25 mouse cellular contexts compared by ENCODE assay signal in the genomic region with DNA sequence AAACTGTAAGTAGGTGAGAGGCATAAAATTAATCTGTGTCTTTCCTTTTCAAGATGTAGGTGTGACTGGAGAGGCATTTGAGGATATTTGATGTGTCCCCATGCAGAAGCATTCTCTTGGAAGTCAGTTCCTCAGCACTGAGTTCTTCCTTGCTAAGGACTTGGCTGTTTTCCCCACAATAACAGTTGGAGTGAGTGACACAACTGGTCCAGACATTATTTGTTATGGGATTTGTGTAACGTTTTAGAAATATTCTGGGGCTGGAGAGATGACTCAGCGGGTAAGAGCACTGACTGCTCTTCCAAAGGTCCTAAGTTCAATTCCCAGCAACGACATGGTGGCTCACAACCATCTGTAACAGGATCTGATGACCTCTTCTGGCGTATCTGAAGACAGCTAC.
DNase-seq lines count a peak whose midpoint lies in the region; ATAC-seq and TF ChIP-seq lines count a peak whose summit lies in the region.
"Had no signal": no experiment of that assay in that cellular context is flagged by ENCODE, and none has a peak within 500 bp of the region (broad histone marks: within the 10 kb centered on the region; RNA-seq: fewer than 3 reads in every experiment).

No protein-coding gene starts in this region.

- H3K27ac ChIP-seq in hindbrain, embryonic 16.5 days (ENCODE audit: low read depth, low read length), result no peak overlapping the region
- no peak overlapping the region for H3K27ac ChIP-seq in kidney, embryonic 14.5 days (ENCODE audit: low read depth, low read length)
- H3K27ac ChIP-seq: embryonic facial prominence, embryonic 10.5 days; embryonic facial prominence, embryonic 12.5 days; forebrain, embryonic 13.5 days; forebrain, embryonic 15.5 days had no signal

- ATAC-seq in hindbrain, embryonic 16.5 days, result no peak
- ATAC-seq in kidney, embryonic 14.5 days (ENCODE audit: low FRiP score, low TSS enrichment), result no peak
- ATAC-seq: activated CD4-positive, CD25-positive, alpha-beta regulatory T cell, adult 4 months; CD4-positive, CD25-positive, alpha-beta regulatory T cell, adult 4 months; forebrain, embryonic 15.5 days; forebrain, postnatal 0 days; Patski had no signal

- H3K79me2 ChIP-seq in myocyte (ENCODE audit: control insufficient read depth, insufficient read depth), result no peaks in the 10 kb centered on the region

- DNase-seq in 3134 (ENCODE audit: extremely low read depth, insufficient read length, low spot score), result peak; percentile 9
- peak; percentile 72 for DNase-seq in 3T3-L1 (ENCODE audit: low read depth, low spot score)
- DNase-seq in adipocyte (ENCODE audit: low spot score), result peak; percentile 69
- no peak for DNase-seq in urinary bladder, postnatal 36 days (ENCODE audit: low spot score in 2 of 2)
- DNase-seq in ovary, postnatal 36 days (ENCODE audit: low spot score), result no peak
- DNase-seq: adrenal gland, adult 2 months; adrenal gland, postnatal 10 days; adrenal gland, postnatal 25 days; cerebellum, adult 11-12 months; cerebellum, adult 2 months; cerebellum, adult 9-10 months; cerebellum, postnatal 25 days; forebrain, postnatal 0 days had no signal

- H3K9ac ChIP-seq in hindbrain, embryonic 16.5 days (ENCODE audit: low read depth, low read length), result no peak overlapping the region
- no peak overlapping the region for H3K9ac ChIP-seq in kidney, embryonic 14.5 days (ENCODE audit: low read depth, low read length)
- H3K9ac ChIP-seq: embryonic facial prominence, embryonic 12.5 days; forebrain, embryonic 13.5 days; forebrain, embryonic 15.5 days; forebrain, postnatal 0 days had no signal

- no peaks in the 10 kb centered on the region for H3K4me1 ChIP-seq in hindbrain, embryonic 16.5 days (ENCODE audit: control insufficient read depth, insufficient read depth, low read depth, low read length)
- H3K4me1 ChIP-seq in kidney, embryonic 14.5 days (ENCODE audit: control insufficient read depth, insufficient read depth, low read length), result no peaks in the 10 kb centered on the region
- H3K4me1 ChIP-seq: embryonic facial prominence, embryonic 10.5 days; embryonic facial prominence, embryonic 12.5 days; forebrain, embryonic 15.5 days had no signal

- H3ac ChIP-seq in myocyte (ENCODE audit: control insufficient read depth, insufficient read length), result no peak overlapping the region

- no peaks in the 10 kb centered on the region for H3K36me3 ChIP-seq in myocyte (ENCODE audit: control insufficient read depth, insufficient read depth)
- H3K36me3 ChIP-seq in hindbrain, embryonic 16.5 days (ENCODE audit: control insufficient read depth, insufficient read depth, low read length), result no peaks in the 10 kb centered on the region
- H3K36me3 ChIP-seq in kidney, embryonic 14.5 days (ENCODE audit: control insufficient read depth, insufficient read depth, low read length), result no peaks in the 10 kb centered on the region
- H3K36me3 ChIP-seq: embryonic facial prominence, embryonic 10.5 days; embryonic facial prominence, embryonic 12.5 days; forebrain, embryonic 15.5 days; G1E had no signal

- no peaks in the 10 kb centered on the region for H3K27me3 ChIP-seq in myocyte (ENCODE audit: control insufficient read depth, insufficient read depth, insufficient read length)
- no peaks in the 10 kb centered on the region for H3K27me3 ChIP-seq in hindbrain, embryonic 16.5 days (replicated peaks; ENCODE audit: control insufficient read depth, insufficient read depth, low read length)
- H3K27me3 ChIP-seq in kidney, embryonic 14.5 days (ENCODE audit: control insufficient read depth, insufficient read depth, low read length), result no peaks in the 10 kb centered on the region
- H3K27me3 ChIP-seq: CH12.LX; embryonic facial prominence, embryonic 12.5 days; forebrain, embryonic 13.5 days; forebrain, embryonic 15.5 days; Patski had no signal

- TF ChIP-seq POLR2A in myocyte (IDR thresholded peaks at IDR 0.05; ENCODE audit: insufficient read length, low read depth), result no peak

- 78% methylated on average over 4 of the region's 4 CpGs for WGBS in hindbrain, embryonic 16.5 days
- WGBS in kidney, embryonic 14.5 days, result 75% methylated on average over 4 of the region's 4 CpGs

- H3K4me3 ChIP-seq in myocyte, result no peak overlapping the region
- no peak overlapping the region for H3K4me3 ChIP-seq in hindbrain, embryonic 16.5 days (ENCODE audit: low read length)
- H3K4me3 ChIP-seq in kidney, embryonic 14.5 days (ENCODE audit: low read length), result no peak overlapping the region
- H3K4me3 ChIP-seq: embryonic facial prominence, embryonic 10.5 days; embryonic facial prominence, embryonic 12.5 days; forebrain, embryonic 13.5 days; forebrain, embryonic 15.5 days had no signal

- H3K4me2 ChIP-seq in myocyte (ENCODE audit: low read depth), result peak overlapping the region; percentile 21
- H3K4me2 ChIP-seq in hindbrain, embryonic 16.5 days (ENCODE audit: low read length), result no peak overlapping the region
- no peak overlapping the region for H3K4me2 ChIP-seq in kidney, embryonic 14.5 days (replicated peaks; ENCODE audit: low read depth, low read length)
- H3K4me2 ChIP-seq: embryonic facial prominence, embryonic 12.5 days; forebrain, embryonic 13.5 days; forebrain, embryonic 15.5 days had no signal

- H3K9me3 ChIP-seq in hindbrain, embryonic 16.5 days (ENCODE audit: control insufficient read depth, low read length), result no peaks in the 10 kb centered on the region
- H3K9me3 ChIP-seq in kidney, embryonic 14.5 days (ENCODE audit: control insufficient read depth, low read length), result no peaks in the 10 kb centered on the region
- H3K9me3 ChIP-seq: embryonic facial prominence, embryonic 10.5 days; embryonic facial prominence, embryonic 12.5 days; forebrain, embryonic 13.5 days; forebrain, embryonic 15.5 days; G1E had no signal

TF ChIP-seq in myocyte, 11 proteins besides CTCF, POLR2A, EP300 and RAD21:
- TF ChIP-seq TCF3 (IDR thresholded peaks at IDR 0.05; ENCODE audit: insufficient read length, low read depth) (no peak), MYOD1 (IDR thresholded peaks at IDR 0.05; ENCODE audit: control insufficient read depth in 1 of 3, insufficient read length in 2 of 3, low read depth in 2 of 3) (no peak), MYOG (IDR thresholded peaks at IDR 0.05; ENCODE audit: control insufficient read depth in 1 of 3, insufficient read depth in 1 of 3, insufficient read length in 2 of 3, low read depth in 2 of 3) (no peak), MAX (IDR thresholded peaks at IDR 0.05; ENCODE audit: low read depth) (no peak), E2F4 (IDR thresholded peaks at IDR 0.05; ENCODE audit: insufficient read depth) (no peak)

Comparison
In these comparisons a context has a peak if more than half of its experiments do, and no peak if none do; other contexts are left out.
1. DNase-seq: peak in 3134 (single experiment), 3T3-L1 (single experiment) and adipocyte (single experiment); none in urinary bladder, postnatal 36 days (0 of 2) and ovary, postnatal 36 days (single experiment).